Mouse (Mus musculus) left cerebral cortex, postnatal 10 days (tissue): ENCODE data around the gene Pnmal2. TPM values are rescaled to one million over a fixed set of nuclear protein-coding genes. Genes with fewer than 3 reads are reported as not detected.
"Not testable (repeated sequence)": the region's sequence is repeated elsewhere in the genome, so short reads cannot be mapped to it uniquely, and the experiment has no call there.

Source experiments
- DNase-seq, 2 experiments: peaks; one replicate each; pipeline ENCODE4 v3.0.0; 2021 to 2022; ENCODE audit warnings: low spot score in 2 of 2, mixed read lengths in 1 of 2; ENCODE audit errors: extremely low spot score in 1 of 2
- intact Hi-C: fragments of 180-260 bp; cut with DNase I; formaldehyde crosslinking; loops from one replicate; pipeline ENCODE4 v1.15.1; 2025
- total RNA-seq, 2 experiments: library from RNA; stranded (reverse); gene quantifications; 2 replicates each; pipeline ENCODE4 v1.2.3; 2021

Gene Pnmal2
- total RNA-seq, 2 experiments from 2014 or later = 210 to 223 TPM

GRCm38 (mm10) chr7:16931968-16932627, 12.4 kb upstream of the Pnmal2 start:
- intact Hi-C loops = loop anchor here (1.0 to 5.0 kb wide), 3 partner anchors 18 to 125 kb away; no protein-coding TSS in a partner anchor
- peak; percentile 85 to 92 for DNase-seq

GRCm38 (mm10) chr7:16932704-16933577, 11.5 kb upstream of the Pnmal2 start:
- intact Hi-C loops = loop anchor here (1.0 to 5.0 kb wide), 3 partner anchors 17 to 124 kb away; no protein-coding TSS in a partner anchor
- peak in 1 of 2 experiments; percentile 75 for DNase-seq

DNA sequence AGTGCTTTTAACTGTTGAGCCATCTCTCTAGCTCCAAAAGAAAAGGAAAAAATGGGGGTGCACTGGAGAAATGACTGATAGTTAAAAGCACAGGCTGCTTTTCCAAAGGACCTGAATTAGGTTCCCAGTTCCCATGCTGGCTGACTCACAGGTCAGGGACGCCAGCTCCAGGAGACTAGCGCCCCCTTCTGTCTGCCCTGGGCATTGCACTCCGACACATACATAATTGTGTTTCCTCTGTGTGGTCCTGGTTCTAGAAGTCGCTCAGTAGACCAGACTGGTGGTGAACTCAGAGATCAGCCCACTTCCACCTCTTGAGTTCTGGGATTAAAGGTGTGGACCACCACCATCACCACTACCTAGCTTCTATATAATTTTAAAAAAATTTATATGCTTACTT, 7.2 kb upstream of the Pnmal2 start:
- no peak for DNase-seq
- intact Hi-C loops = no loop called here

GRCm38 (mm10) chr7:16938117-16938791, 6.2 kb upstream of the Pnmal2 start:
- intact Hi-C loops = no loop called here
- DNase-seq = peak in 1 of 2 experiments; percentile 74

- intact Hi-C loops = no loop called here
These were observed 4.2 kb upstream of the Pnmal2 start for GRCm38 (mm10) chr7:16940292-16940691.

DNA sequence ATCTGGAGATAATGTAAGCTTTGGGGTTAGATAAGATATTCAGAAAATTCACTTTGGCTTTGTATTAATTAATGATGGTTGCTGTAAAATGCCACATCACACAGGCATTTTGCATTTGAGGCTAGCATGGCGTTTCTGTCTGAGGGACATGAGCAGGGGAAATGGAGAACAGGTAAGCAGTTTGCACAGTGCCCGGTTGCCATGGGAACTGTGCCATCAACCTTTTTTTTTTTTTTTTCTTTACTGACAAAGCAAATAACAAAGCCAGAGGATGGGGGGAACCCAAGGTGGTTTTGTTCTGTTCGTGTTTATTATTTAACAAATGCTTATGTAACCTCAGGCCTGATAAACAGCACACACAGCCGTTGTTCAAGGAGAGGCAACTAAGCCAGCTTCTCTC, 1.6 kb upstream of the Pnmal2 start:
- intact Hi-C loops = no loop called here
- DNase-seq = no peak

More at GRCm38 (mm10) chr7:16940292-16940691, 4.2 kb upstream of the Pnmal2 start:
- no peak for DNase-seq

- peak in 1 of 2 experiments; percentile 47 for DNase-seq
- intact Hi-C loops = no loop called here
These were observed 380 bp downstream of the Pnmal2 start for GRCm38 (mm10) chr7:16944808-16945315.

DNA sequence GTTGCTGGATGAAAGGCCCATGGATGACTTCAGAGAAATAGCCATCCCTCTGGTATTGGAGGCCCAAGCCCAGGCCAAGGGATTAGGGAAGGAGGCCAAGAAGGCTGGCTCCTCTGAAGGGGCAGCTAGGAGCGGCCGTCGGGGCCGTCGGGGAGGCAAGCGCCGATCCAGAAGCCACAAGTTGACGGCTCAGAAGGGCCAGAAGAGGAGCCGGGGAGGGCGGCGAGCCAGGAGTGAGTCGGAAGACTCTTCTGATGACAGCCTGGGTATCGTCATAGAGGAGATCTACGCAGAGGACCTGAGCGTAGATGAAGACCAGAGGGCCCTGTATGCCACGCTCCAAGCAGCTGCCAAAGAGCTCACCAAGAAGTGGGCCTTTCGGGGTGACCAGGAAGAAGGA, 937 bp downstream of the Pnmal2 start:
- intact Hi-C loops = no loop called here
- DNase-seq = peak in 1 of 2 experiments; percentile 59

- DNase-seq = peak in 1 of 2 experiments; percentile 61
- intact Hi-C loops = no loop called here
These were observed 2.2 kb downstream of the Pnmal2 start for GRCm38 (mm10) chr7:16946441-16947348.

DNA sequence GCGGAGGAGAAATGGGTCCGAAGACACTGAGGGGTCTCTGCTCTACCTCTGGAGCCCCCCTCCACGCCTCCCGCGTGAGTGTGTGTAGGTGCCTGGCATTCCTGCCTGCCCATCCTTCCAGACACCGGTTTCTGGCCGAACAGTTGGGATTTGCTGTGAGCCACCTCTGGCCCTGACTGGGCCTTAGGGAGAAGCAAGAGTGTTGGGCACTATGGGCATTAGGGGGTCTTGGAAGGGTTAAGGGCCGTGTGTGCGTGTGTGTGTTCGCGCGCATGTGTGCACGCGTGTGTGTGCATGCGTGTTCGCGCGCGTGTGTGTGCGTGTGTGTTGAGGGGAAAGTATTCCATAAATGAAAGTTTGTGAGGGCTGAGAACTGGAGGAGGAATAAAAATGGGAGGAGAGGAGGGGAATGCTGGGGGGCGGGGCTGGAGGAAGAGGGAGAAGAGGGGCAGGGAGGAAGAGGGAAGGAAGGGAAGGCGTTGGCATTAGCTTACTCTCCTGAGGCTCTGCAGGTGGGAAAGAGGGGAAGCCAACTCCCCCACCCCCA, 2.9 kb downstream of the Pnmal2 start:
- intact Hi-C loops = no loop called here
- peak in 1 of 2 experiments; percentile 67 for DNase-seq

GRCm38 (mm10) chr7:16947959-16948361, 3.5 kb downstream of the Pnmal2 start:
- intact Hi-C loops = no loop called here
- DNase-seq = peak in 1 of 2 experiments; percentile 73

DNA sequence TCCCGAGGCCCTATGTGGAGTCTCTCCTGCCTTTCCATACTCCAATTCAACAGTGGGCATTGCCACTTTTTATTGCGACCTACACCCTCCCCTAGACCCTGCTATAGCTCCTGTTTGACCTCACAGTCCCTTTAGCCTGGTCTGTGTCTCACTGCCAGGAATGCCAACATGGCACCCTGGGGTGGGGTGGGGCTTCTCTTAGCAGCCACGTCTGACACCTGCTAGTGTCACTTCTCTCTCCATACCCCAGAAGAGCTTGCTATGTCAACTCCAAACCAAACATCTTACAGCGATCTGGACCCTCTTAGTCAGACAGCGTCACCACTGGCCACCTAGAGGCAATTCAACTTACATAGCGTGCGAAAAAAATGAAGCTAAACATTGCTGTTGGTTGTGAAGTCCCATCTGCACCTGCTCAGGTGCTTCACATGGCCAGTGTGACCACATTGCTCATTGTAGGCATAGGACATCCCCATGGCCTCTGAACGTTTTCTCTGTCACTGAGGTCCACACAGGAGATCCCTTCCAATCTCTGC, 4.5 kb downstream of the Pnmal2 start:
- intact Hi-C loops = no loop called here
- DNase-seq = no peak

DNA sequence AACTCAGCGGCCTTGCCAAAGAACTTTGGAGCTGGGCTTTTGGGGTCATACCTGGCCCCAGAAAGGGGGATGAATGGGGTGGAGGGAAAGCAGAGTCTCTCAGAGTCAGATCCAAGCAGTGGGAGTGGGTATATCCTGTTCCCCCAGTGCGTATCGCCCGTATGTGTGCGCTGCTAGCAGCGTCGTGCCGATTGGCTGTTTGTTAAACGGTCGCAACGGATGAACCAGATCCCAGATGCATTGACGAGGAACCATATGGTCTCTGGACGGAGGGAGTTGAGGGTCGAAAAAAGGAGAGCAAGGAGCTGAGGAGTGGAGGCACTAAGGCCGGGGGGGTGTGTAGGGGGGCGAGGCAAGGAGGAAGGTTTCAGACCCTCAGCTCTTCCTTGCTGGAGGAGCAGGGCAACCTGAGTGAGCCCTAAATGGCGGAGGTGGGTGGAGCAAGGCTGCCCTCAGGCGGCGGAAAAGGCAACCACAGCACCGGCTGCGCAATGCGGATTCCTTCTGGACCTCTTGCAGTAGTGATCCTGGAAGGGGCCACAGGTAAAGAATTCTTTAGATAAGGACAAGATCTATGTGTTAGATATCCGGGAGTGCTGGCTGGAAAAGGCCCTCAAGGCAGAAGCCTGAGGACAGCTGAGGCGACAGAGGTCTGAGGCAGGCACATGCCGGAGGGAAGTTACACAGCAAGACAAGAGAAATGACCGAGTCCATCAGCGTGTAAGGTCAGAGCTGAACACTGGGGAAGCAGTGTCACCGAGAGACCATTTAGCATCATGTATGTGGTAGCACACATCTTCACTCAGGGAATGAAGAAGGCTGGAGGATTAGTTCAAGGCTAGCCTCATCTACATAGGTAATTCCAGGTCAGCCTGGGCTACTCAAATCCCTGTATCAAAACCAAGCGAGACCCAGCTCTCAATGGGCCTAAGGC, 5.7 kb downstream of the Pnmal2 start:
- intact Hi-C loops = loop anchor here (1.0 to 5.0 kb wide), 3 partner anchors 18 to 112 kb away; partner anchors contain the start of gene Hif3a
- DNase-seq = peak; percentile 81 to 83

GRCm38 (mm10) chr7:16950861-16951635, 6.6 kb downstream of the Pnmal2 start:
- peak; percentile 79 to 86 for DNase-seq
- intact Hi-C loops = loop anchor here (1.0 to 5.0 kb wide), 3 partner anchors 19 to 111 kb away; partner anchors contain the start of gene Hif3a

DNA sequence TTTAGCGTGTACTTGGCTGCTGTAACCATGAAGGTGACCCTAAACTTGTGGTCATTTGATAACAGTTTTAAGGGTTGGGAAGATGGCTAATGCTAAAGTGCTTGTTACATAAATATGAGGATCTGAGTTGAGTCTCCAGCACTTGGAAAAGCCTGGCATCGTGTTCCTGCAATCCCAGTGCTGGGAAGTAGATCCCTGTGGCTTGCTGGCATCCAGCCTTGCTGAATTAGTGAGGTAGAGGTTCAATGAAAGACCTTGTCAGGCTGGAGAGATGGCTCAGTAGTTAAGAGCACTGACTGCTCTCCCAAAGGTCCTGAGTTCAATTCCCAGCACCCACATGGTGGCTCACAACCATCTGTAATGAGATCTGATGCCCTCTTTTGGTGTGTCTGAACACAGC, 9.3 kb downstream of the Pnmal2 start:
- DNase-seq = not testable (repeated sequence)
- intact Hi-C loops = loop anchor here (5.0 kb wide), 1 partner anchor 109 kb away; the partner anchor contains the start of gene Hif3a

- intact Hi-C loops = no loop called here
These were observed 11.2 kb downstream of the Pnmal2 start for GRCm38 (mm10) chr7:16955712-16956111.

More at GRCm38 (mm10) chr7:16955712-16956111, 11.2 kb downstream of the Pnmal2 start:
- DNase-seq = peak in 1 of 2 experiments; percentile 17
